Mouse (Mus musculus): ENCODE data around the gene Mrps18b. TPM values are rescaled to one million over a fixed set of nuclear protein-coding genes. Genes with fewer than 3 reads are reported as not detected.

Mrps18b gene
- polyA plus RNA-seq, 1 experiment, result 117 TPM

GRCm38 (mm10) chr17:35920384-35920783 is 4.2 kb upstream of the Mrps18b start:
- no peak overlapping the region for H3K4me3 ChIP-seq (ENCODE audit: low read depth, low read length)
- no peaks in the 10 kb centered on the region for H3K9me3 ChIP-seq (replicated peaks; ENCODE audit: control insufficient read depth, insufficient read depth, low read length, poor library complexity, severe bottlenecking)
- peaks cover 34% of the 10 kb centered on the region for H3K36me3 ChIP-seq (ENCODE audit: control insufficient read depth, insufficient read depth, low read length, poor library complexity, severe bottlenecking)
- H3K4me1 ChIP-seq (ENCODE audit: control insufficient read depth, insufficient read depth, low read length), result peaks cover 2% of the 10 kb centered on the region
- 0 out of 2 replicates have a peak overlapping the region, but pooled peaks have one; percentile 92 for H3K27ac ChIP-seq (ENCODE audit: insufficient read depth, low read length)
- no peak overlapping the region for H3K9ac ChIP-seq (ENCODE audit: low read depth, poor library complexity, severe bottlenecking)
- no peaks in the 10 kb centered on the region for H3K27me3 ChIP-seq (ENCODE audit: control insufficient read depth, insufficient read depth, low read length, poor library complexity, severe bottlenecking)
- TF ChIP-seq POLR2A (IDR thresholded peaks at IDR 0.05; ENCODE audit: insufficient read depth, low read length) (no peak), EP300 (IDR thresholded peaks at IDR 0.05; ENCODE audit: insufficient read depth, low read depth, low read length) (no peak), CTCF (IDR thresholded peaks at IDR 0.05; ENCODE audit: low read depth, low read length) (no peak)

- peaks cover 34% of the 10 kb centered on the region for H3K36me3 ChIP-seq (ENCODE audit: control insufficient read depth, insufficient read depth, low read length, poor library complexity, severe bottlenecking)
- no peak overlapping the region for H3K4me3 ChIP-seq (ENCODE audit: low read depth, low read length)
- no peaks in the 10 kb centered on the region for H3K9me3 ChIP-seq (replicated peaks; ENCODE audit: control insufficient read depth, insufficient read depth, low read length, poor library complexity, severe bottlenecking)
- TF ChIP-seq CTCF (IDR thresholded peaks at IDR 0.05; ENCODE audit: low read depth, low read length) (no peak), EP300 (IDR thresholded peaks at IDR 0.05; ENCODE audit: insufficient read depth, low read depth, low read length) (no peak), POLR2A (IDR thresholded peaks at IDR 0.05; ENCODE audit: insufficient read depth, low read length) (no peak)
- H3K27me3 ChIP-seq (ENCODE audit: control insufficient read depth, insufficient read depth, low read length, poor library complexity, severe bottlenecking), result no peaks in the 10 kb centered on the region
- peak overlapping the region; percentile 92 for H3K27ac ChIP-seq (ENCODE audit: insufficient read depth, low read length)
- H3K4me1 ChIP-seq (ENCODE audit: control insufficient read depth, insufficient read depth, low read length), result peaks cover 2% of the 10 kb centered on the region
- peak overlapping the region; percentile 75 for H3K9ac ChIP-seq (ENCODE audit: low read depth, poor library complexity, severe bottlenecking)
Observed at GRCm38 (mm10) chr17:35919864-35920301, 3.7 kb upstream of the Mrps18b start.

GRCm38 (mm10) chr17:35919060-35919715 is 3.0 kb upstream of the Mrps18b start:
- Histone ChIP-seq H3K4me3 (ENCODE audit: low read depth, low read length) (peak overlapping the region; percentile 68), H3K27ac (ENCODE audit: insufficient read depth, low read length) (peak overlapping the region; percentile 92), H3K36me3 (ENCODE audit: control insufficient read depth, insufficient read depth, low read length, poor library complexity, severe bottlenecking) (peaks cover 32% of the 10 kb centered on the region), H3K4me1 (ENCODE audit: control insufficient read depth, insufficient read depth, low read length) (peaks cover 2% of the 10 kb centered on the region), H3K9me3 (replicated peaks; ENCODE audit: control insufficient read depth, insufficient read depth, low read length, poor library complexity, severe bottlenecking) (no peaks in the 10 kb centered on the region), H3K9ac (ENCODE audit: low read depth, poor library complexity, severe bottlenecking) (peak overlapping the region; percentile 97), H3K27me3 (ENCODE audit: control insufficient read depth, insufficient read depth, low read length, poor library complexity, severe bottlenecking) (no peaks in the 10 kb centered on the region)
- TF ChIP-seq CTCF (IDR thresholded peaks at IDR 0.05; ENCODE audit: low read depth, low read length) (no peak), POLR2A (IDR thresholded peaks at IDR 0.05; ENCODE audit: insufficient read depth, low read length) (no peak), EP300 (IDR thresholded peaks at IDR 0.05; ENCODE audit: insufficient read depth, low read depth, low read length) (no peak)

- TF ChIP-seq EP300 (IDR thresholded peaks at IDR 0.05; ENCODE audit: insufficient read depth, low read depth, low read length) (no peak), POLR2A (IDR thresholded peaks at IDR 0.05; ENCODE audit: insufficient read depth, low read length) (no peak), CTCF (IDR thresholded peaks at IDR 0.05; ENCODE audit: low read depth, low read length) (no peak)
- Histone ChIP-seq H3K27ac (ENCODE audit: insufficient read depth, low read length) (peak overlapping the region; percentile 97), H3K36me3 (ENCODE audit: control insufficient read depth, insufficient read depth, low read length, poor library complexity, severe bottlenecking) (peaks cover 29% of the 10 kb centered on the region)
Observed at GRCm38 (mm10) chr17:35918276-35919059, 2.3 kb upstream of the Mrps18b start.

GRCm38 (mm10) chr17:35917463-35918251 is 1.5 kb upstream of the Mrps18b start:
- TF ChIP-seq POLR2A (IDR thresholded peaks at IDR 0.05; ENCODE audit: insufficient read depth, low read length) (peak; percentile 93), EP300 (IDR thresholded peaks at IDR 0.05; ENCODE audit: insufficient read depth, low read depth, low read length) (0 out of 2 replicates have a peak, but pooled peaks have one; percentile 11), CTCF (IDR thresholded peaks at IDR 0.05; ENCODE audit: low read depth, low read length) (no peak)
- peaks cover 30% of the 10 kb centered on the region for H3K36me3 ChIP-seq (ENCODE audit: control insufficient read depth, insufficient read depth, low read length, poor library complexity, severe bottlenecking)

More at GRCm38 (mm10) chr17:35918276-35919059, 2.3 kb upstream of the Mrps18b start:
- Histone ChIP-seq H3K27me3 (ENCODE audit: control insufficient read depth, insufficient read depth, low read length, poor library complexity, severe bottlenecking) (no peaks in the 10 kb centered on the region), H3K4me3 (ENCODE audit: low read depth, low read length) (peak overlapping the region; percentile 99), H3K9ac (ENCODE audit: low read depth, poor library complexity, severe bottlenecking) (peak overlapping the region; percentile 97), H3K9me3 (replicated peaks; ENCODE audit: control insufficient read depth, insufficient read depth, low read length, poor library complexity, severe bottlenecking) (no peaks in the 10 kb centered on the region), H3K4me1 (ENCODE audit: control insufficient read depth, insufficient read depth, low read length) (peaks cover 2% of the 10 kb centered on the region)

More at GRCm38 (mm10) chr17:35917463-35918251, 1.5 kb upstream of the Mrps18b start:
- Histone ChIP-seq H3K4me1 (ENCODE audit: control insufficient read depth, insufficient read depth, low read length) (peaks cover 2% of the 10 kb centered on the region), H3K27me3 (ENCODE audit: control insufficient read depth, insufficient read depth, low read length, poor library complexity, severe bottlenecking) (no peaks in the 10 kb centered on the region), H3K4me3 (ENCODE audit: low read depth, low read length) (peak overlapping the region; percentile 99), H3K9ac (ENCODE audit: low read depth, poor library complexity, severe bottlenecking) (peak overlapping the region; percentile 97), H3K27ac (ENCODE audit: insufficient read depth, low read length) (peak overlapping the region; percentile 89), H3K9me3 (replicated peaks; ENCODE audit: control insufficient read depth, insufficient read depth, low read length, poor library complexity, severe bottlenecking) (no peaks in the 10 kb centered on the region)
